Mouse (Mus musculus): ENCODE data around the gene Rnf32.

GRCm38 (mm10) chr5:29217997-29218396 lies 22.2 kb downstream of the Rnf32 start:
- TF ChIP-seq CTCF (IDR thresholded peaks at IDR 0.05; ENCODE audit: control insufficient read depth, insufficient read depth, insufficient replicate concordance, low read depth, low read length) (no peak), POLR2A (IDR thresholded peaks at IDR 0.05; ENCODE audit: control insufficient read depth, low read depth, low read length) (no peak)
